1 mouse cellular context compared by ENCODE assay signal in the genomic region with DNA sequence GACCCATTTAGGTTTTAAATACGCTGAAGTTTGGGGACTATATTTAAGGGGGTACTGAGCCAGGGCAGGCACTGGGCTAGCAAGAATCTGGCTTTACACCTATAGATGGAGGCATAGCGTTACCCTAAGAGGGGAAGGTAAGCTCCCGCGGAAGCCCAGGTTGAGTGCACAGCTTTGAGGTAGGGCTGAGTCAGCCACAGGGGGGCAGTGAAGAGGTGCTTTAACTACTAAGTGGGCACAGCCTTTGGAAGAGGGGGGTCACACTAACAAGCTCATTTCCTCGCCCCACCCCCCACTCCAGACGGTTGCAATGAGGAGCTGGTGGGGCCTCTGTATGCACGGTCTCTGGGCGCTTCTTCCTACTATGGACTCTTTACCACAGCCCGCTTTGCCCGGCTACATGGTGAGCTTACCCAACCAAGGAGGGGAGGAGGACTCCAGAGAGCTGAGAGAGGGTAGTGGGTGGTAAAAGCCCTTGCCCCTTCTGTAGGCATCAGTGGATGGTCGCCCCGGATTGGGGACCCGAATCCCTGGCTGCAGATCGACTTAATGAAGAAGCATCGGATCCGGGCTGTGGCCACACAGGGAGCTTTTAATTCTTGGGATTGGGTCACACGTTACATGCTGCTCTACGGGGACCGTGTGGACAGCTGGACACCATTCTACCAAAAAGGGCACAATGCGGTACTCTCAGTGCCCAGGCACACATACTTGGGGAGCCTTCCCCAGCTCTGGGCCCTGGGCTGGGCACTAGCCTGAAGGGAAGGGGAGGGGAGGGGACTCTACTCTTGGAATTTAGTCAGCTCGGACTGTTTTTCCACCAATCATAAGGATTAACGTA.
A peak's percentile ranks its signal among the peaks of the same experiment; 100 is the strongest.
TF ChIP-seq lines count a peak whose summit lies in the region.

No protein-coding gene starts in this region.

TF ChIP-seq in CH12.LX, 34 proteins besides CTCF, POLR2A, EP300 and RAD21:
- TF ChIP-seq ZC3H11A (IDR thresholded peaks at IDR 0.05; ENCODE audit: low read depth, low read length) = no peak
- peak; percentile 82 for TF ChIP-seq SMC3 (IDR thresholded peaks at IDR 0.05; ENCODE audit: low read depth, low read length)
- peak; percentile 58; the same call in 1 of the 2 replicates for TF ChIP-seq CHD2 (IDR thresholded peaks at IDR 0.05; ENCODE audit: low read length)
- TF ChIP-seq MAZ (IDR thresholded peaks at IDR 0.05; ENCODE audit: low read depth, low read length) = peak; percentile 78
- no peak for TF ChIP-seq PAX5 (IDR thresholded peaks at IDR 0.05; ENCODE audit: low read length)
- peak; percentile 60 for TF ChIP-seq SIN3A (IDR thresholded peaks at IDR 0.05; ENCODE audit: low read length)
- TF ChIP-seq TBP (conservative IDR thresholded peaks at IDR 0.05; ENCODE audit: low read depth, low read length) = 0 out of 2 replicates have a peak, but pooled peaks have one; percentile 41
- no peak for TF ChIP-seq MEF2A (IDR thresholded peaks at IDR 0.05; ENCODE audit: borderline replicate concordance, low read depth, low read length)
- peak; percentile 56; the same call in 1 of the 2 replicates for TF ChIP-seq IRF4 (IDR thresholded peaks at IDR 0.05; ENCODE audit: low read depth, low read length)
- TF ChIP-seq MXI1 (IDR thresholded peaks at IDR 0.05; ENCODE audit: low read depth, low read length) = peak; percentile 60; the same call in 1 of the 2 replicates
- TF ChIP-seq BHLHE40 (IDR thresholded peaks at IDR 0.05; ENCODE audit: low read depth, low read length) = peak; percentile 24; the same call in 1 of the 2 replicates
- TF ChIP-seq GABPA (IDR thresholded peaks at IDR 0.05; ENCODE audit: insufficient replicate concordance, low read depth, low read length) = no peak
- TF ChIP-seq MAX (IDR thresholded peaks at IDR 0.05; ENCODE audit: low read length) = peak; percentile 9; the same call in 1 of the 2 replicates
- TF ChIP-seq RCOR1 (conservative IDR thresholded peaks at IDR 0.05; ENCODE audit: low read depth, low read length) = no peak; the same call in 1 of the 2 replicates
- no peak for TF ChIP-seq MAFK (IDR thresholded peaks at IDR 0.05; ENCODE audit: insufficient replicate concordance, low read length)
- TF ChIP-seq POLR2AphosphoS2 (IDR thresholded peaks at IDR 0.05; ENCODE audit: low read depth, low read length) = no peak
- TF ChIP-seq MYC (IDR thresholded peaks at IDR 0.05; ENCODE audit: low read depth, low read length) = peak; percentile 62
- no peak for TF ChIP-seq JUN (IDR thresholded peaks at IDR 0.05; ENCODE audit: insufficient read depth, low read depth, low read length)
- TF ChIP-seq NRF1 (IDR thresholded peaks at IDR 0.05; ENCODE audit: low read depth, low read length) = no peak
- no peak; the same call in 1 of the 2 replicates for TF ChIP-seq USF2 (conservative IDR thresholded peaks at IDR 0.05; ENCODE audit: low read depth, low read length)
- no peak for TF ChIP-seq NELFE (IDR thresholded peaks at IDR 0.05; ENCODE audit: low read depth, low read length)
- no peak; the same call in 1 of the 2 replicates for TF ChIP-seq ELF1 (IDR thresholded peaks at IDR 0.05; ENCODE audit: low read depth, low read length)
- peak; percentile 47; the same call in 1 of the 2 replicates for TF ChIP-seq TCF12 (IDR thresholded peaks at IDR 0.05; ENCODE audit: low read depth, low read length)
